Mouse (Mus musculus) 3134 (cell line): ENCODE results near the gene Ccer1.
"Not testable (repeated sequence)": the region's sequence is repeated elsewhere in the genome, so short reads cannot be mapped to it uniquely, and the experiment has no call there.

Experiments
- DNase-seq: peaks from one replicate; pipeline ENCODE4 v3.0.0-alpha.2; 2011; ENCODE audit warnings: low spot score; ENCODE audit not compliant: insufficient read length; ENCODE audit errors: extremely low read depth

Ccer1 gene

GRCm38 (mm10) chr10:97692913-97693312 lies at the start of gene Ccer1:
Gene Ccer1 (plus strand): TSS chr10:97693059.
- DNase-seq: no peak

- no peak for DNase-seq
Observed at GRCm38 (mm10) chr10:97643768-97644167, 49.1 kb upstream of the Ccer1 start, which contains the start of gene Epyc. Gene Epyc (plus strand): TSS chr10:97644068.

- DNase-seq: no peak
Observed at GRCm38 (mm10) chr10:97650334-97650733, 42.5 kb upstream of the Ccer1 start.

GRCm38 (mm10) chr10:97659489-97659888 lies 33.4 kb upstream of the Ccer1 start:
- no peak for DNase-seq

DNA sequence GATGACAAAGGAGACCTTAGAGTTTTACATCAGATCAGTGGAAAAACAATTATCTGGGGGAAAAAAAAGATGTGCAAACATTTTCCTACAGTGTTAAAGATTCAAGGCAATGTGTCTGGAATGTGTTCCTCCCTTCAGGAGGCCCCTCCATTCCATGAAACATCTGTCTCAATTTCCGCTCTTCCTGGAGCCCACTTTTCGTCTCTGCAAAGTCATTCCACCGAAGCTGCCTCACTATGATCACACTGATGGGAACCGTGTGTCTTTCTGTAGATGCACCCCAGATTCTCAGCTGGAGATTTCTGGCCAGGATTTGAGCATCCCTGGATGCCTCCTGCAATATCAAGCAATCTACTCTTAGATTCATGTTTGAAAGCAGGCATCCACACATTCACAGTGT lies 24.2 kb upstream of the Ccer1 start:
- DNase-seq: no peak

DNA sequence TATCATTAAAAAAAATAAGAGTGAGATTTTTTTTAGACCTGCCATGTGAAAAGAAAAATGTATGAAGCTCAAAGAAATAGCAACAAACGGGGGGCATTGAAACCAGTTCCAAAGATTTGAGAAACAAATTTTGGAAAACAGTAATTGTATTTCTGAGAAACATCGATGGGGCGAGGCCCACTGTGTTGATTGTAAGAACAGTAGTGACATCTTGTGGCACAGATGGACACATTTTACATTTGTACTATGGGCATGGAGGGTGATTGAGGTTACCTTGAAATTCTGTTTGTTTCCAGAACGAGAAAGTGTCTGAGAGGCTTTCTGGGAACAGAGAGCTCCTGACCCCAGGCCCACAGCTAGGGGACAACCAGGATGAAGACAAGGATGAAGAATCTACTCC lies 22.7 kb upstream of the Ccer1 start:
- no peak for DNase-seq

- no peak for DNase-seq
Observed at GRCm38 (mm10) chr10:97673239-97673638, 19.6 kb upstream of the Ccer1 start.

DNA sequence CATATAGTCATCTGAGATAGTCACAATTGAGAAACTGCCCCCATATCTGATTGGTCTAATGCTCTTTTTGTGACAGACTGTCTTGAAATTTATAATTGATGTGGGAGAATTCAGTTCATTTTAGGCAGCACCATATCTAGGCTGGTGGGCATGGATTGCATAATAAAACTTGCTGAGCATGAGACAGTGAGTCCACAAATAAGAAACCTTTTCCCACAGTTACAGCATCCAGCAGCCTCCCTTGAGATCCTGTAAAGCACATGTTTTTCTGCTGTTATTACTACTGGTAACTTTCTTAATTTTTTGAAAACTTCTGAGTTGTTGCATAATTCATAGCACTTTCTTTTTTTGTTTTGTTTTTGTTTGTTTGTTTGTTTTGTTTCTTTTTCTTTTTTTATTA lies 9.9 kb upstream of the Ccer1 start:
- DNase-seq: no peak

DNA sequence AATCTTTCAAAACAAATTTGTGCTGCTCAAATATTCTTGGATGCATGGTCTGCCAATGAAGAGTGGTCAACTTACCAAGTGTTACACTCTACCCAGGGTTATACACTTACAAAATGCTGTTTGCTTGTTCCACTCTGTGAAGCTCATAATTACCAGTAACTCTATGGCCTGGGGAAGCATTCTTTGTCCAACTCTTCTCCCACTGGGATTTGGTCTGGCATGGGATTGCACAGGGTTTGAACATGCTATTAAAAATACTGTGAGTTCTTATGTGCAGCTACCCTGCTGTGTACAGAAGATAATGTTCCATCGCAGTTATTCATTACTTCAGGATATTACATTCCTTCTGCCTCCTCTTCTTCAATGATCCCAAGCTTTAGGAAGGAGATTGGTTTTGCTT lies 5.7 kb upstream of the Ccer1 start:
- no peak for DNase-seq

DNA sequence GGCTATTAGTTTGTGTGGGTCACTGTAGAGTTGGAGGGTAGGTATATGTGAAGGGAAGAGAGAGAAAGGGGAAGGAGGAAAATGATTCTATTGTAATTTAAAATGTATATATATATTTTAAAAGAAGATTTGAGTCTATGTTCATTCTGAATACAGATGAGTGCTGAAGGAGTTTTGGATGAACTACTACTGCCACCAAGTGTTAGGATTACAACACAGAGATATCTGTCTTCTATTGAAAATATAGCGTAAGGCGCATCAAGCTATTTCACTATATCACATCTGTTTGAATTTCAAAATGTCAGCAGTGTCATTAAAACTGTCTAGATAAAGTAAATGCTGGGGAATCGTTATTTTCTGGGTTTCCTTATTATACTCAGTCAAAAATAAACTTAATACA lies 3.4 kb upstream of the Ccer1 start:
- no peak for DNase-seq

DNA sequence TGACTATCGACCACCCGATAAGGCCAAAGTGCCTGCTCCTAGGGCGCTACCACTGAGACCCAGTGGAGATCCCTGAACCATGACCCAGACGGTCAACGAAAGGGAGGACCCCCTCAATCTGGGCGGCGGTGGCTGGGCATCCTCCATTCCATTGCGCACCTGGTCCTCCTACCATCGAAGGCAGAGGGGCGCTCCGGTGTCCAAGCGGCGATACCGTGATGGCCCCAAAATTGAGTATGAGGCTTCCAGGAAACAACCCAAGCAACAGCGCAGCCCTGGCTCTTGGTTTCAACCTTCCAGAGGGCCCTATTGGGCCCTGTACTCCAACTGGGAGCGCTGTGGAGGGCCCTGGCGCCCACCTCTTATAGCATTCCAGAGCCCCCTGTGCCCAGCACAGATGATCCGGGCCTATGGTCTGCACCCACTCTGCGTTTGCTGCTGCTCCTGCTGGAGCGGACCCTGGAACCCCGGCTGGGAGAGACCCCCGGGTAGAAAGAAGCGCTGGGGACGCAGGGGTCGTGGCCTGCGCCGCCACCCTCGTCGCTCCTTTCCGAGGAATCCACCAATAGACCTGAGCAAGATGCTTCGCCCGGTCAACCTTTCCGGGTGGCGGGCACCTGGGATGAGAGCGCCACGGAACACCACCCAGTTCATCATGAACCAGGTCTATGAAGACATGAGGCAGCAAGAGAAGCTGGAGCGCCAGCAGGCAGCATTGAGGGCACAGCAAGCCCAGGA lies 708 bp downstream of the Ccer1 start:
- no peak for DNase-seq

DNA sequence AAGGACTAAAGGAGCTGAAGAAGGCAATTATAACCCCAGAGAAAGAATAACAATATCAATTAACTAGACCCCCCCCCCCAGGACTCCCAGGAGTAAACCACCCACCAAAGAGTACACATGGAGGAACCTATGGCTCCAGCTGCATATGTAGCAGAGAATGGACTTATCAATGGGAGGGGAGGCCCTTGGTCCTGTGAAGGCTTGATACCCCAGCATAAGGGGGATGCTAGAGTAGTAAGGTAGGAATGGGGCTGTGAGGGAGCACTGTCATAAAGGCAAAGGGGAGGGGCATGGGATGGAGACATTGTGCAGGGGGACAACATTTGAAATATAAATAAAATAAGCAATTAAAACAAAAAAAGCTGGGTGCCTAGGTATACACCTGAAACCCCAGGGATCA lies 9.5 kb downstream of the Ccer1 start:
- DNase-seq: no peak

- DNase-seq: no peak
Observed at GRCm38 (mm10) chr10:97704562-97704961, 11.7 kb downstream of the Ccer1 start.

DNA sequence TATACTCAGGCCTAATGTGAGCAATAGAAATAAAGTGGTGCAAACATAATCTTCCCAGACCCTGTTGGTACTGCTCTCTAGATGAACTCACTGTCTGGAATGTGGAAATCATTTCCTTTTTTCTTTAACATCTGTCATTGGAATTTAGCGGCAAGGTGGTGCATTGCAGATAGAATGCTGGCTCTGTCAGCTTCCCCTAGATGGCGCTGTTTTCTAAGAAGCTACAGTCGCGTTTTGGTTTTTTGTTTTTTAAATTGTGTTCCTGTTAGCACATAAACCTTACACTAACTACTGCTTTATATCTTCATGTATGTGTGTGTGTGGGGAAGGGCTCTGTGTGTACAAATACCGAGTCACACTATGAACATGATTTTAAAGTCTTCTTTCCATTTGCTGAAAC lies 19.8 kb downstream of the Ccer1 start:
- no peak for DNase-seq

DNA sequence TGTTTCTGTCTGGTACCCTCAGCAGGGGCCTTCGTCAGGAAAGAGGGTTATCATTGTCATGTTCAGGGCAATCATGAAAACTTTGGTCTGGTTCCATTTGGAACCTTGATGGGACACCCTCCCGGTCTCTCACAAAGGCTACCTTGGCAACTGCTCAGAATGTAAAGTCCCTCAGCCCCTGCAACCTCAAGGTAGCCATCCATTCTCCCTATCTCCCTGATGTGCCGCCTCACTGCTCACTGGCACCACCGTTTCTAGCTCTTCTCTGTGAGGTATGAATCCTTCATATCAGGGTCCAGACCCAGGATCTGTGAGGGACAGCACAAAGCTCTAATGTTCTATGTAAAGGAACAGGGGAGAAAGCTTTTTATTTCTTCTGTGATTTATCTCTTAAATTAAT lies 21.7 kb downstream of the Ccer1 start:
- no peak for DNase-seq

DNA sequence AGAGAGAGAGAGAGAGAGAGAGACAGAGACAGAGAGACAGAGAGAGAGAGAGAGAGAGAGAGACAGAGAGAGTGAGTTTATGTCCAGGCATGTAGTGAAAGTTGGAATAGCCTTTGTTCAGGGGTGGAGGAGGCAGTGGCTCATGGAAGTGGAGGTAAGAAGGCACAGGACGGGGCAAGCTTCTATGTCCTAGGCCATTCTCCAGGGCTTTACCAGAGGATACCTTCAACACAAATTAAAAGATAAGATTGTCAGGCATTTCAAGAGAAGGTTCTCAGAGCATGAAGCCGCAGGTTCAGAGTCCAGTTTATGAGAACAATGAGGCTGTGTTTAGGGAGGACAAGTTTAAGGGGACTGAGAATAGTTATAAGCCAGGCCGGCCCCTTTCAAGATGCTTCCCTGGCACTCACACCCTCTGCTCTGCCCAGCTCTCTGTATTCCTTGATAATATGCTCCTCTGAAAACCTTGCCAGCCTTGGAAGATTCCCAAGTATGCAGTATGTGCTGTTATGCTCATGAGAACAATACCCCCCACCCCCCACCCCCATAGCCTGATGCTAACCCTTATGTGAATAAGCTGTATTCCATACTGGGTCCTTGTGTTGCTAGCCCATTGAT lies 22.5 kb downstream of the Ccer1 start:
- no peak for DNase-seq

GRCm38 (mm10) chr10:97717233-97717632 lies 24.4 kb downstream of the Ccer1 start:
- DNase-seq: no peak

DNA sequence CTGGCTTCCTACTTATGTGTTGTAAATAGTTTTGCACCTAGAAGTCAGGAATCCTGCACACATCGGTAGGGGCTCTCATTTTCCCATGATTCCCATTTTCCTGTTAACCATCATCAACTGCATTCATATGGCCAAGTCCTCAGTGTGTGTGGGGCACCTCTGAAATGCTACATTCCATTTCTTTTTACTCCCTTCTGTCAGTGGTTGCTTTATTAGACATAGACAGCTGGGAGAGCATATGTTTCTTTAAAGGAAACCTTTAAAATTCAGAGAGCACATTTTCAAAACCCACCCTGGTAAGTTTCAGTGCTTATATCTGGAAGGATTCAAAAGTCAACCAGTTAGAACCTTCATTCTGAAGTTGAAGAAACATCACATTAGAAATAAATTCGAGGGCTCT lies 25.2 kb downstream of the Ccer1 start:
- no peak for DNase-seq

GRCm38 (mm10) chr10:97720625-97721024 lies 27.8 kb downstream of the Ccer1 start:
- no peak for DNase-seq

GRCm38 (mm10) chr10:97722709-97723108 lies 29.9 kb downstream of the Ccer1 start:
- DNase-seq: no peak

DNA sequence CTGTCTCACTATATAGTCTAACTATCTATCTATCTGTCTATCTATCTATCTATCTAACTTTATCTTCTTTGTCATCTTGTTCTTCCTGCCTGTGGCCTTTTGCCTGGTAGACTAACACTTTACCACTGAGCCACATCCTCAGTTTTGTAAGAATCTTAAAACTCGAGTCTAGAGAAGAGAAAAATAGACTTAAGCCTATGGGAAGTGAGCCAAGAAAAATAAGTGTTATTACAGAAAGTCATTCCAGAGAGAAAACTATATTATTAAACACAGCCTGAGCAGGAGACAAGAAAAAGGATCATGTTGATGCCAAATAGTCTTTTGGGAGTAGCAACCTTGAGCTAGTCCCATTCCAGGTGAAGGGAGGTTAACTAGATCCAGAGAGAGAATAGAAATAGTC lies 33.1 kb downstream of the Ccer1 start:
- no peak for DNase-seq

- DNase-seq: not testable (repeated sequence)
Observed at GRCm38 (mm10) chr10:97726655-97727054, 33.8 kb downstream of the Ccer1 start, which contains the start of gene C030005K15Rik. Gene C030005K15Rik (minus strand): TSS chr10:97726755.
